Mouse (Mus musculus) C3H10T1/2 (cell line): ENCODE data around the gene Htr2c. TPM values are rescaled to one million over a fixed set of nuclear protein-coding genes. Genes with fewer than 3 reads are reported as not detected.

Experiments used
- polyA plus RNA-seq, 2 experiments: library from polyadenylated mRNA; unstranded; fragments of >200 nt; fragmentation: generic; extraction: Trizol; gene quantifications; one replicate each; pipeline ENCODE4 v1.2.1; 2012; ENCODE audit warnings: missing spikeins in 2 of 2

The Htr2c gene
- polyA plus RNA-seq: not detected

GRCm38 (mm10) chrX:146962258-146962913 is at the start of gene Htr2c:
TSS of gene Htr2c (plus strand) at chrX:146962513.

